Mouse (Mus musculus) hindbrain, postnatal 0 days (tissue): ENCODE results near the gene Sys1. TPM values are rescaled to one million over a fixed set of nuclear protein-coding genes. Genes with fewer than 3 reads are reported as not detected.
A peak's percentile ranks its signal among the peaks of the same experiment; 100 is the strongest.

Source experiments
- ATAC-seq: fragments of 200-750 bp; cut with Nextera tagmentation; 2 replicates; pipeline ENCODE4 v1.8.0; 2017; ENCODE audit warnings: mild to moderate bottlenecking, moderate TSS enrichment, moderate library complexity
- DNase-seq: peaks from one replicate; pipeline ENCODE4 v3.0.0-alpha.2; 2015; ENCODE audit warnings: low spot score
- H3K27ac ChIP-seq: fragments of 300-500 bp; sonication (generic); 2 replicates; pipeline ENCODE4 v1.5.1; 2014; ENCODE audit warnings: mild to moderate bottlenecking
- H3K27me3 ChIP-seq: fragments of 300-500 bp; sonication (generic); 2 replicates; pipeline ENCODE4 v1.6.1; 2014; ENCODE audit warnings: low read length, mixed read lengths; ENCODE audit not compliant: insufficient read depth
- H3K36me3 ChIP-seq: fragments of 300-500 bp; sonication (generic); 2 replicates; pipeline ENCODE4 v1.6.1; 2014; ENCODE audit warnings: low read length, mixed read lengths; ENCODE audit not compliant: insufficient read depth
- H3K4me1 ChIP-seq: fragments of 300-500 bp; sonication (generic); 2 replicates; pipeline ENCODE4 v1.6.1; 2014; ENCODE audit warnings: antibody characterized with exemption, low read length, mixed read lengths; ENCODE audit not compliant: insufficient read depth
- H3K4me2 ChIP-seq: fragments of 300-500 bp; sonication (generic); 2 replicates; pipeline ENCODE4 v1.6.1; 2014; ENCODE audit warnings: low read depth, mild to moderate bottlenecking, low read length, moderate library complexity, mixed read lengths
- H3K4me3 ChIP-seq: fragments of 300-500 bp; sonication (generic); 2 replicates; pipeline ENCODE4 v1.5.1; 2014; ENCODE audit warnings: low read length
- H3K9ac ChIP-seq: fragments of 300-500 bp; sonication (generic); replicated peaks from 2 replicates; pipeline ENCODE4 v1.6.1; 2014; ENCODE audit warnings: mild to moderate bottlenecking, low read length, moderate library complexity, mixed read lengths
- H3K9me3 ChIP-seq: fragments of 300-500 bp; sonication (generic); 2 replicates; pipeline ENCODE4 v1.6.1; 2016; ENCODE audit warnings: low read length, mixed read lengths
- CTCF ChIP-seq: IDR thresholded peaks from 2 replicates; pipeline ENCODE4 v1.5.1; 2016; ENCODE audit warnings: antibody characterized with exemption, control low read depth, low read depth
- WGBS: fragments of 180-500 bp; shearing (Covaris S2); extraction: QIAGEN DNeasy Blood & Tissue Kit; methylation state at CpG from one replicate; pipeline ENCODE4 v1.1.7; 2014; 5-methylcytosine and 5-hydroxymethylcytosine counted together
- polyA plus RNA-seq: library from polyadenylated mRNA; unstranded; fragments of >200 nt; fragmentation: Nextera tagmentation; extraction: Ambion mirVana; gene quantifications from 2 replicates; pipeline ENCODE4 v1.2.1, GENCODE M21; 2015
- total RNA-seq: library from RNA; depleted of rRNA; stranded (reverse); fragments of >200 nt; gene quantifications from 2 replicates; pipeline ENCODE4 v1.2.3, GENCODE M21; 2014

The Sys1 gene
- total and polyA plus RNA-seq, 2 experiments from 2014 or later: 108 to 315 TPM

- H3K27me3 ChIP-seq: 0 out of 2 replicates have a peak, but pooled peaks cover 3% of the 10 kb centered on the region
- ATAC-seq (peak; percentile 45; the same call in 1 of the 2 replicates), DNase-seq (peak; percentile 44)
- no peak overlapping the region for H3K4me3 ChIP-seq
- 30% methylated on average over 10 of the region's 10 CpGs for WGBS
- no peak overlapping the region for H3K27ac ChIP-seq
- no peak overlapping the region for H3K9ac ChIP-seq
- TF ChIP-seq CTCF: peak; percentile 76
- H3K4me1 ChIP-seq: no peaks in the 10 kb centered on the region
- H3K4me2 ChIP-seq: no peak overlapping the region
- no peaks in the 10 kb centered on the region for H3K9me3 ChIP-seq
- H3K36me3 ChIP-seq: no peaks in the 10 kb centered on the region
Measured at GRCm38 (mm10) chr2:164517485-164518221, 60.9 kb downstream of the Sys1 start.

GRCm38 (mm10) chr2:164518266-164519170 is 61.8 kb downstream of the Sys1 start:
- H3K4me1 ChIP-seq: no peaks in the 10 kb centered on the region
- DNase-seq (no peak), ATAC-seq (no peak)
- no peaks in the 10 kb centered on the region for H3K36me3 ChIP-seq
- 0 out of 2 replicates have a peak, but pooled peaks cover 3% of the 10 kb centered on the region for H3K27me3 ChIP-seq
- H3K9ac ChIP-seq: no peak overlapping the region
- H3K4me2 ChIP-seq: no peak overlapping the region
- 0 out of 2 replicates have a peak, but pooled peaks cover 2% of the 10 kb centered on the region for H3K9me3 ChIP-seq
- no peak for TF ChIP-seq CTCF
- no peak overlapping the region for H3K27ac ChIP-seq
- WGBS: 49% methylated on average over 11 of the region's 11 CpGs
- no peak overlapping the region for H3K4me3 ChIP-seq

- DNase-seq (no peak), ATAC-seq (no peak)
- TF ChIP-seq CTCF: no peak
- Histone ChIP-seq H3K27me3 (0 out of 2 replicates have a peak, but pooled peaks cover 3% of the 10 kb centered on the region), H3K9me3 (0 out of 2 replicates have a peak, but pooled peaks cover 2% of the 10 kb centered on the region), H3K9ac (no peak overlapping the region), H3K4me2 (no peak overlapping the region), H3K36me3 (no peaks in the 10 kb centered on the region), H3K27ac (no peak overlapping the region), H3K4me3 (no peak overlapping the region), H3K4me1 (no peaks in the 10 kb centered on the region)
- WGBS: 79% methylated on average over 6 of the region's 6 CpGs
Measured at GRCm38 (mm10) chr2:164519171-164519526, 62.4 kb downstream of the Sys1 start.

- Histone ChIP-seq H3K4me2 (no peak overlapping the region), H3K4me3 (no peak overlapping the region), H3K9me3 (0 out of 2 replicates have a peak, but pooled peaks cover 2% of the 10 kb centered on the region), H3K36me3 (no peaks in the 10 kb centered on the region), H3K4me1 (no peaks in the 10 kb centered on the region), H3K27me3 (0 out of 2 replicates have a peak, but pooled peaks cover 3% of the 10 kb centered on the region), H3K27ac (no peak overlapping the region), H3K9ac (no peak overlapping the region)
- DNase-seq (peak; percentile 58), ATAC-seq (0 out of 2 replicates have a peak, but pooled peaks have one; percentile 51)
- peak; percentile 77 for TF ChIP-seq CTCF
- 18% methylated on average over 3 of the region's 3 CpGs for WGBS
Measured at GRCm38 (mm10) chr2:164520782-164521181, 64.0 kb downstream of the Sys1 start.

GRCm38 (mm10) chr2:164521841-164522240 is 65.1 kb downstream of the Sys1 start:
- no peak for DNase-seq
- Histone ChIP-seq H3K9ac (no peak overlapping the region), H3K4me3 (no peak overlapping the region), H3K4me1 (no peaks in the 10 kb centered on the region), H3K27ac (no peak overlapping the region), H3K9me3 (0 out of 2 replicates have a peak, but pooled peaks cover 2% of the 10 kb centered on the region), H3K27me3 (0 out of 2 replicates have a peak, but pooled peaks cover 3% of the 10 kb centered on the region), H3K4me2 (peak overlapping the region; percentile 23; the same call in 1 of the 2 replicates), H3K36me3 (no peaks in the 10 kb centered on the region)
- ATAC-seq: no peak
- TF ChIP-seq CTCF: no peak
- WGBS: 11% methylated on average over 11 of the region's 11 CpGs

DNA sequence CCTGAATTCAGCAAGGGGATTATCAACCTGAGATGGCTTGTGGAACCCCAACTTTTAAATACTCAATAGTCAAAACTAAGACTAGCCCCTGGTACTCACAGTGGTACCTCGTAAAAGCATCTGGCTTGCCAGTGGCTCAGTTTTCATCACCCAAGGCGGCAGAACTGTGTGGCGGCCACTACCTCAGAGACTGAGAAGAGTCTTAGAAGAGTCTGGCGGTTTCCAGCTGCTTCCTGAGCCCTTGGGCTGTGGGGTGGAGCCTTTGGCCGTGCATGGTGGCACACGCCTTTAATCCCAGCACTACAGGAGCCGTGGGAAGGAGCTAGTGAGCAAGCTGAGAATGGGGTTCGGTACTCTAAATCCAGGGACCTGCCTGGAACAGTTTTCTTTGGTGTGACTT is 65.5 kb downstream of the Sys1 start:
- H3K4me3 ChIP-seq: no peak overlapping the region
- H3K27ac ChIP-seq: no peak overlapping the region
- no peaks in the 10 kb centered on the region for H3K36me3 ChIP-seq
- H3K27me3 ChIP-seq: 0 out of 2 replicates have a peak, but pooled peaks cover 3% of the 10 kb centered on the region
- no peaks in the 10 kb centered on the region for H3K4me1 ChIP-seq
- H3K9ac ChIP-seq: no peak overlapping the region
- ATAC-seq: no peak
- no peak for TF ChIP-seq CTCF
- 0 out of 2 replicates have a peak, but pooled peaks cover 2% of the 10 kb centered on the region for H3K9me3 ChIP-seq
- no peak overlapping the region for H3K4me2 ChIP-seq
- WGBS: 42% methylated on average over 8 of the region's 8 CpGs
- no peak for DNase-seq
